Mouse (Mus musculus) testis, postnatal 14 days (tissue): Measurements from ENCODE around the gene Ninl.

Experiments
- DNase-seq: peaks from one replicate; pipeline ENCODE4 v3.0.0; 2021; ENCODE audit warnings: low spot score

Ninl gene

DNA sequence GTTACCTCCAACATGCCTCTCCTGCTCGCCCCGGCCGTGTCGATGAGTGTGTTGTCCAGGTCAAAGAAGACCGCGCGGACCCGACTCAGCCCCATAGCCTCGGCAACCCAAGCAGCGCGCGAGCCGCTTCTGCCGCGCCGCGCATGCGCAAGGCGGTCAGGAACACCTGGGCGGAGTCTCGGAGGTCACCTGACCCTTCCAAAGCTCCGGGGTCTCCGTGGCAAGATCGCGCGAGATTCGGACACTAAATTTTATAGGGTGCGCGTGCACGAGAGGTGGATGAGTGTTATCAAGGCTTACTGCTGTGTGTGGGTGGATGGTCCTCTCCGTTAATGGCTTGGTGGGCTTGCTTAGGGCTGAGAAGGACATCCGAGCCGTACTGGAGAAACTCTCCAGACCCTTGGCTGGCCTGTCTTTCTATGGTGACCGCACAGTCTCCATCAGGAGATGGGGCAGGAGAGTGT, at the start of gene Ninl, which contains the start of gene Nanp:
Gene Ninl, minus strand, starts transcription at position 151 of the 464 bp plus-strand sequence.
Gene Nanp, minus strand, starts transcription at position 167 of the 464 bp plus-strand sequence.
- DNase-seq, result peak; percentile 95

DNA sequence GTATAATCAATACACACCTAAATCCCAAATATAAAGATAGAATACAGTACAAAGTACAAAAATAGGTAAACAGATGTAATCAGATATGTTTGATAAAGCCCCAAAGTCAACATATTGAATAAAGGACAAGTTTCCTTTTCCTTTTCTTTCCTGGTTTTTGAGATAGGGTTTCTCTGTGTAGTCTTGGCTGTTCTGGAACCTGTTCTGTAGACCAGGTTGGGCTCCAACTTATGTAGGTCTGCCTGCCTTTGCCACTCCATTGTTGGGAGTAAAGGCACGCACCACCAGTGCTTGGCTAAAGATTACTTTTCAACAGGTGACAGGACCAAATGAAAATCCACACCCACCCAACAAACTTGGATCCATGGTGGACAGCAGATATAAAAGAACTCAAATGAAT, 17.5 kb upstream of the Ninl start:
- no peak for DNase-seq

DNA sequence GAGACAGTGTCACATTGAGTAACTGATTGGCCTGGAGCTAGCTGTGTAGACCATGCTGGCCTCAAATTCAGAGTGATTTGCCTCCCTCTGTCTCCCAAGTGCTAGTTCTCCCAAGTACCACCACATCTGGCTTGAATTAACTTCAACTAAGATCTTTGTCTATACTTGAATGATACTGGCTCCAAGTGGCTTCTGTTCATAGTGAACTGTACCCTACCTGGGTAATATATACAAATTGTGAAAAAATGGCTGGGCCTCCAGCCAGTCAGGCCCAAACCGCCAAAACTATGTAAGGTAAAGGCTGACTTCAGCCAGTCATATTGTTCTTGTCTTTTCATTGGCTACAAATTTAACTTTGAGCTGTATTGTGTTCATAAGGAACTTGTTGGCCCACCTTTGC, 1.2 kb upstream of the Ninl start:
- no peak for DNase-seq

DNA sequence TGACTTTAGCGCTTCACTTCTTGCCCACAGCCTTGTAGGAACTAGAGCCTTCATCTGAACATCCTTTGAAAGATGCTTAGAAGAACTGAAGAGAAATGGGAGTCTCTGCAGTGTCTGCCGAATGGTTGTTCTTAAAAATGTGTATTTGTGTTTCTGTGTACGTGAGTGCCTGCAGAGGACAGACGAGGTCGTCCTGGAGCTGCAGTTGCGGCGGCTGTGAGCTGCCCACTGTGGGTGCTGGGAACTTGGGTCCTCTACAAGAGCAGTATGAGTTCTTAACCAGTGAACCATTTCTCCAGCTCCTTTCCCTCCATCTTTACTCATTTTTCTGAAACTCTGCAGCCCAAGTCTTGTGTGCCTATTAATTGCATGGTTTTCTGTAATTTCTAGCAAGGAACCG, 544 bp upstream of the Ninl start:
- DNase-seq, result peak; percentile 11

DNA sequence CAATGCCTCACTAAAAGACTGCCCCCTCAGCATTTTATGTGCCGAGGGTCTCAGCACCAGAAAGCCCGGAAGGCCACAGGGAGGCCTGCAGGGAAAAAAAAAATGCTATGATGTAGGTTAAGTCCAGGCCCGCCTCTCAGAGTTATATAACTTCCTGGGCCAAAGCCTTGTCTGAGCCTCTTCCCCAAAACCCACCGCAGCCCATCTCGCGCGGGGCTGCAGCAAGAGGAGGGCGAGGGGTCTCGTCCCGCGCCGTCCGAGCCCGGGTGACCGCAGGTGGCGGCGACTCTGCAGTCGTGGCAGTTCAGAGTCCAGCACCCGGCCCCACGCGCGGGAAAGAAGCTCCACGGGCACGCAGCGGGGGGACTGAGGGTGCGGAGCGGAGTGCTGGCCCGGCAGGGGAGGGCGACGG, 365 bp downstream of the Ninl start:
- DNase-seq, result no peak

DNA sequence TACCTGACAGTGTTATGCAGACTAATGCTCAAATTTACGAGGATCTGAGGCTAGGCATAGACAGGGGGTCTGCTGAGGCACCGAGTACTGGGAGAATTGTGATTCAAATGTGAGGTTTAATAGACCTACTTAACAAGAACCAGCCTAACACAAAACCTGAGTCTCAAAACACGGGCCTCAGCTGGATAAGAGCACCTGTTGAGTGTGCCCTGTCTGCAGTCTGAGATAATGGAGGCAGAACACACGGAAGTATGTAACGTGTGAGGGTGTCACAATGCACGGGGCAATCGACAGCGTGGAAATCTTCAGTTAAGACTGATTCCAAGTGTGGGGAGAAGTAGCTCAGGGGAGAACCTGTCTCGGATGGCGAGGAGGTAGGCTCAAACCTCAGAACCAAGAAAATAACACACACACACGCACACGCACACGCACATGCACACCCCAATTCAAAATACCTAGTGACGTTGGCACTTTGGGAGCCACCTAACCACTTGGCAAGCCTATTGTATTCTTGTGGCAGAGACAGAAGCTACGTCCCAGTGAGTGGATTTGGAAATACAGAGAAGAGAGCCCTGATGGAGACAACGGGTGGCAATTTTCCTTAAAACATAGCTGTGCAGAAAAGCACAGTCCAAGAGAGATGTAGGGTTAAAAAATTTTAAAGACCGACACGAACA, 1.2 kb downstream of the Ninl start:
- DNase-seq, result no peak

DNA sequence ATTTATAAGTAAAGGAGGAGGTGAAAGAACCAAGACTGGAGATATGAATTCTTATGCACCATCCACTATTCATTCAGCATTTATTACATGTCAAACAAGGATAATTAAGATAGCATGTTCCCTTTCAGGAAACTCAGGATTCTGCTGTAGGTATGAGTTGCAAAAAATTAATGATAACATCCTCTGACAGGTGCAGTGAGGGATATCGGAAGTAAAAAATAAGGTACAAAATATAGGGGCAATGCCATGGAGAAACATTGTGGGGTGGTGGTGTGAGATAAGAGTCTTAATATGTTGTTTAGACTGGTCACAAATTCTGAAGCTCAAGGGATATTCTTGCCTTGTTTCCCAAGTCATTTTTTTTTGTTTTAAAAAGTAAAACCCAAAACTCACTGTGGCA, 1.9 kb downstream of the Ninl start:
- no peak for DNase-seq

DNA sequence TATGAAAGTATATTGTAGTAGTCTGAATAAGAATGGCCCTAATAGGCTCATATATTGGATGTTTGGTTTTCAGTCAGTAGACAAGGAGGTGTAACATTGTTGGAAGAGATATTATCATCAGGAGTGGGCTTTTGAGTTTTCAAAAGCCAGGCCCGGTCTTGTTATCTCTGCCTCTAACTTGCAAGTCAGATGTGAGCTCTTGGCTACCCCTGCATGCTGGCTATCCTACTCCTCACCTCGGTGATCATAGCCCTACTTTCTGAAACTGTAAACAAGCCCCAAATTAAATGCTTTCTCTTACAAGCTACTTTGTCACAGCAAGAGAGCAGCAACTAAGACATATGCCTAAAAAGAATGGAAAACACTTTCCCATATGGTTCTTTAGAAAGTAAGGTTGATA, 2.5 kb downstream of the Ninl start:
- no peak for DNase-seq

DNA sequence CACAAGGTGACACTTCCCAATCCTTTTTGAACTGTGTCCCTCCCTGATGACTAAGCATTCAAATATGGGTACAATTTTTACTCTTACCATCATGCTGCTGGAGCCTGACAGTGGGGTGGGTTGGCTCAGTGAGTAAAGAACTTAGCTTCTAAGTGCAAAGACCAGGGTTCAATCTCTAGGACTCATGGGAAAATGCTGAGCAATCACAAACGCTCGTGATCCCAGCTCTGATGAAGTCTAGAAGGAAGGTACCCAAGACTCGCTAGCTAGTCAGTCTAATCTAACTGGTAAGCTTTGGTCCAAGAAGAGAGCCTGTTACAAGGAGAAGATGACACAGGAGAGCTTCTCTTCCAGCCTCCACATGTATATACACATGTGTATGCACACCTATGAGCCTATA, 4.7 kb downstream of the Ninl start:
- DNase-seq, result no peak

DNA sequence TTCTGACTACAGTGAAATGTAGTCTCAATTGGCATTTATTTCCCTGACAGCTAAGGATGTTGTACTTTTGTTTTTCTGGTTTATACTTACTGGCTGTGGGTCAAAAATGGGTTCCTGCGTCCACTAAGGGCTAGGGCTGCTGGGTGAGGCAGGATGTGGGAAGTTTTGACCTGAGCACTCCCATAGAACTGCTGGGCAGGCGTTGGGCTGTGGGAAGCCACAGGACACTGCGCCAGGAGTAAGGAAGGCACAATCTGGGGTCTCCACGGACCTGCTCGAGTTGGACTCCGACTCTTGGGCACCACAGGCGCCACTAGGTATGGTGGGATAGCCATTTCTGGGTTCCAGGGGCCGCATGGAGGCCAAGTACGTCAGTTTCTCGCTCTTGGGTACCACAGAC, 18.0 kb downstream of the Ninl start:
- DNase-seq, result no peak

DNA sequence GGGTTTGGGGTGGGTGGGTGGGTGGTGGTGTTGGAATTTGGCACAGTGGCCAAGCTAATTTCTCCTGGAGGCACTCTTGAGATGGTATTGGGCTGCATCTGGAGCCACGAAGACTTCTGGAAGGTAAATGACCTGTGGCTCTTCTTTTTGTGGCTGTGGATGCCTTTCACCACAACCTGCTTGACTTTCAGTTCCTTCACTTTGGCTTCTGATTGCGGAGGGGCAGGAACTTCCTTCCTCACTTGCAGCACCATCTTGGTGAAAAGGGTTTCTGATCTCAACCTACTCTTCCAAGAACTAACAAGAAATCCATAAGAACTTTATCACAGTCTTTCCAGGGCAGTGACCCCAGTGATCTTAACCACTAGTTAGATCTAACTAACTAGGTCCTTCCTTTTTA, 23.9 kb downstream of the Ninl start:
- DNase-seq, result no peak

DNA sequence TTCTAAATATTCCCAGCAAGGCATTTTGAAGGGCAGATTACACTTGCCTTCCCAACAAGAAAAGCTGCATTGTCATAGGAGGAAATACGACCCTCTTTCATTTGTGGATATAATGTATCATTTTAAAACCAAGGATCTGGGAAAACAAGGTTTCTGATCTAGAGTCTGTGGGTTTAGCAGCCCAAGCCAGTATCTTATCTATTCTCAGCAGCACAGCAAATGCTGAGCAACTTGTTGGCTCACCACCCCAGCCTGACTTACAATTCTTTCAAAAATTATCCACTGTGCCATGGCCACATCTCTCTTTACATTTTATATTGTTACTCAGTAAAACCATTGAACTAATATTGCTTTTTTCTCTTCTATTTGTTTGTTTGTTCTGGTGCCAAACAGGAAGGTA, 27.9 kb downstream of the Ninl start:
- DNase-seq, result no peak

DNA sequence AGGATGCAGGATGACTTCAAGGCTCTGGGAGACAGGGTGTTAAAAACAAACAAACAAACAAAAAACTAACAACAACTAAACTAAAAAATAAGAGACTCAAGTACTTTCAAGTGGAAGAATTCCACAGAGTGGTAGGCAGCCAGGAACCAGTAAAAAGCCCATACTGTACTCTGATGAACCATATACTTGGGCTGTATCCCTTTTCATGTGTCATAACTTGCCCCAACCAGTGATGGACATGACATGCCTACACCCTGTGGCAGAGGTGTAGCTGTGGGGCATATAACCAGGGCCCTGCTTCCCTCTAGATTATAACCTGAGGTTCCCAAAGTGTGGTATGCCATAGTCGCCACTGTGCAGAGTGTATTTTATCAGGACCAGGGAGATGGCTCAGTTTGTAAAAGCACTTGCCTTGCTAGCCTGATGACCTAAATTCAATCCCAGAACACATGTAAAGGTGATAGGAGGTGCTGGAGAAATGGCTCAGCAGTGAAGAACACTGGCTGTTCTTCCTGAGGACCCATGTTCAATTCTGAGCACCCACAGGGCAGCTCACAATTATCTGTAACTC, 29.6 kb downstream of the Ninl start:
- no peak for DNase-seq

DNA sequence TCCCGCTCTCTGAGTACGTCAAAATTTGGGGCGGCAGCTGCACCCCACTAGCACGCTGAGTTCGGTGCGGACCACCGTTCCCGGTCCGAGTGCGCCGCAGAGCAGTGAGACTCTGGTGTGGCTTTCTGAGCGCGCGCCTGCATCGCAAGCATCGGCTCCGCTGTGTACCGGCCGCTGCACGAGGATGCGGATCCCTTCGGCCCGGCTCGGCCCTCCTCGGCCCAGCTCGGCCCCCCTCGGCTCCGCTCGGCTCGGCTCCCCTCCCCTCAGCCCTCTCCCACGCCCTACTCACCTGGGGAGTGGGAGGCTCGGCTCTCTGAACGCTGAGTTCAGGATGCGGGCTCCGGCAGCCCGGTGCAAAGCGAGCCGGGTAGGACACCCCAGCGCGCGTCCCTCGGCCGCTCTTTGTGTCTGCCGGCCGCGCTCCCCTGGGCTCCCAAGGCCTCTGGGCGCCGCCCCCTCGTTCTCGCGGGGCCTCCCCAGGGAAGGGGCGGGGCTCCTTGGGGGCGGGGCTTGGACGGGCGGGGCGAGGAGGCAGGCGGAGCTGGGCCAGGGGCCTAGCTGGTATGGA, 30.2 kb downstream of the Ninl start:
- peak; percentile 85 for DNase-seq

DNA sequence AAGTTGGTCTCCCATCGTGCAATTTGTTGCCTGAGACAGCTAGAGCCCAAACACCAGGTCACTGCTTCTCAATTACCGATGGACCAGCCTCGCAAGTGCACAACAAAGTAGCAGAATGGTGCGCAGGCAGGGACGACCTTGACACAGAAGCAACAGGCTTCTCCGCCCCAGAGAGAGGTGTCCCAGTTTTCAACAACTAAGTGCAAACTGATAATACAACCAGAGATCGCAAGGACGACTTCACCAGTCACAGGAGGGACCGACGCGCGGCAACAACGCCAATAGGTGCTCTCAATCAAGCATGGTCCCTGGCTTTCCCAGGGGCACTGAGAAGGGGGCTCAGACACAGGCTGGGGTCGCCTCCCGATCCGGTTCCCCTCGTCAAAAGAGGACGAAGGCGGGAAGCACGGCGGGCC, 30.7 kb downstream of the Ninl start:
- DNase-seq, result peak; percentile 80

DNA sequence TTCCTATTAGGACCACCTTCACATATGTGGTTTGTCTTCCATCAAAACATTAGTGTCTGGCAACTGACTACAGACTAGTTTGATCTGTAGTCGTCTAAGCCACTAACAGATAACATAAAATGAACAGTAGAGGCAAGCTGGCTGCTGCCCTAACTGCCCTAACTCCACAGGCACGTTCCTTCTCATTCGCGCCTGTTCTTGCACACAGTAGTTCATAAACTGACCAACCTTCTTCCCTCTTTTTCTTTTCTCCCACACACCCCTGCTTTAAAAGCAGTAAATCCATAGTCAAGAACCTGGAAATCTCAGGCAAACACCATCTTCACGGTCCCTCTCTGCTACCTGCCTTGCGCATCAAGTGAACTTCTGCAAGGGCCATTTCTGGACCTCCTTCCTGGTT, 31.2 kb downstream of the Ninl start:
- no peak for DNase-seq

DNA sequence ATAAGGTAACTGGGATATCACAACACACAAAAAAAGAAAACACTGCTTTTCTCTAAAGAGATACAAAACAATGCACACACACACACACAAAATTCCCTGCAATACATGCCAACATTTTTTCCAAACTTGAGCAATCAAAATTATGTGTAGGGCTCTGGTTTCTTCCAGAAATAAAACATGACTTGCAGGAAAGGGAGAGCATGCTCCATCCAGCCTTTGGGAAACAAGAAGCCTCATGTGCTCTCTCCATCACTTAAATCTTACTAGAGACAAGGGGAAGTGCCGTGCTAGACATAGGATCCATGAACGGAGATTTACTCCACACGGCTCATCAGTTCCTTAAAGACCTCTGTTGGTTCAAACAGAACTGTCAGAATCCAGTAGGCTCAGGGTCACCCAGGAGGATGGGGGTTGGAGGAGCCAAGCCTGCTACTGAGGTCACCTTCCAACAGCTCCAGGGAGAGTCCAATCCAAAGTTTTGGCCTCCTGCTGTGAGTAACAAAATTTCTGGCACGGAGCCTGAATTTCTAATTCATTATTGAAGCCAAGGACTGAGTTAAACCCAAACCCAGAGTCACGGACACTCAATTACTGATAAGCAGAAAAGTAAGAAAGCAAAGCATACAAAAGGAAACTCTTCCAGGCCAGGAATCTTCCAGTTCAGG, 32.8 kb downstream of the Ninl start:
- DNase-seq, result peak; percentile 53

DNA sequence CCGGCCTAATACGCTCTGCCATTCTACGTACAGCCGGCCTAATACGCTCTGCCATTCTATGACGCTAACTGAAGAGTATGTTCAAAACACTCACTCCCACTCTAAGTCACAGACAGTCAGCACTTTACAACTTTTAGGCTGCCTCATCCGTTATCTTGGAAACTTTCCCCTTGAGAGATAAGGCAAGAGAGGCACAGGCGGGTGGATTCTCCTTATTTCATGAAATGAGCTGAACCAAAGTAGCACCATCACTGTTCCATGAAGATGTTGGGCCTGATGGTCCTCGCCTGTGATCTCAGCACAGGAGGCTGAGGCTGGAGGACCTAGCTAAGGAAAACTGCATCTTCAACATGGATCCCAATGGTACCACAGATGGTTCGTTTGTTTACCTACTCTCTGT, 34.8 kb downstream of the Ninl start:
- no peak for DNase-seq

DNA sequence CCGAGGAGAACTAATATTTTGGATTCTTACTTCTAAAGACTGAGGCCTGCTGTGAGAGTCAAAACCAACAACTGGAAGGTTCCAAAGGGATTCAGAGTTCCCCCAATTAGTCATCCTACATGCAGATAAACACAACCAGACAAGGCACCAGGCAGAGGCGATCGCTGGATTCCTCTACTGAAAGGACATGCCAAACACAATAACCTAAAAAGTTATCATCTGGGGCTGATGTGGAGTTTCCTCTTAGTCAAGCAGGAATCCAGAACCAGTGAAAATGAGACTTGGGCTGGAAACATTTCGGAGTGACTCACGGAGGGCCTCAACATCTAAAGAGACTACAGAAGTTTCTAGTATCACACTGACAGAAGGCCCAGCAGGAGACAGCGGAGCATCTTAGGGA, 35.4 kb downstream of the Ninl start:
- DNase-seq, result no peak

DNA sequence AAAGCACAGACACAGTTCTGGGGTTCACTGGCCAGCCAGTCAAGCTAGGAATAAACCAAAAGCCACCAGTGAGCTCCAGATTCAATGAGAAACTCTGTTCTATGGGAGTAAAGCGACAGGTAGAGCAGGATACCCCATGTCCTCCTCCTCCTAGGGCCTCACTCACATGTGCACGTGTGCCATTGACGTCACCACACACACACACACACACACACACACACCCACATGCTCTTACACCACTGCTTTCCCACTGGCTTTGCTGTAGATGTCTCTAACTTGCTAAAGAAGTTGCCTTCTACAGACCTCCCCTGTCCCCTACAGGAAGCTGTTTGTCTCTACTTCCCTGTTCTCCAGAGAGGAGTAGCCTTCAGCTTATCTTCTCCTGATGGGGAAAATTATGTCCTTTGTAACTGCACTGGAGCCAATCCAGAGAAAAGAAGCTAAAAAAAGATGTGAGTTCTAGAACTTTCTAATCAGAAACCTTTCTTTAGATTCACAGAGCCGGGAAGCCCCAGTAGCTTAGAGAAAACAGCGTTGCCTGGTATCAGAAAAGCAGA, 37.5 kb downstream of the Ninl start:
- DNase-seq, result no peak

DNA sequence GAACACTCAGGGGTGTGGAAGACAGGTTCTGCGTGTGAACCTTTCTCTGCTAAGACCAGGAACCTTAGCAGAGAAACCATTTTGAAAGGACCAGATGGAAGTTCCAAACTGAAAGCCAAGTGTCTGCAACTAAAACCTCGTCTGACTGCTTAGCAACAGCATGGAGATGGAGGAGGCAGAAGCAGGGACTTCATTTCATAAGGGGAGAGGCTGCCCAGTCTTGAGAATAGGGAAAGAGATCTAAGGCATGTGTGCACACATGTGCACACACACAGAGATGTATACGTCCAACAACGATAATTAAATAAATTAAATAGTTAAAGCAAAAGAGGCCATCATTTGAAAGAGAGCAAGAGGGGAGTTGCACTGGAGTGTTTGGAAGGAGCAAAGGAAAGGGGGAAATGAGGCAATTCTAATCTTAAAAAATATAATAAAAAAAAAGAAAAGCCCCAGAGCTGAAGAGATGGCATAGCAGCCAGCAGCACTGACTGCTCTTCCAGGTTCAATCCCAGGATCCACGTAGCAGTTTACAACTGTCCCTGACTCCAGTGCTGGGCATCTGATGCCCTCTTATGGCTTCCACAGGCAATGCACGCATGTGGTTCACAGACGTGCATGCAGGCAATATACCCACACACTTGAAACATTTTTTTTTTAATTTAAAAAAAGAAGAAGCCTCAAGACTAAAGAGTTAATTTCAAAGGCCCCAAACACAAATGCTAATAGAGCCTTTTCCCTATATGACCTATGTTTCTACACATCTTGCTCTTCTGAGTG, 38.6 kb downstream of the Ninl start:
- DNase-seq, result no peak

DNA sequence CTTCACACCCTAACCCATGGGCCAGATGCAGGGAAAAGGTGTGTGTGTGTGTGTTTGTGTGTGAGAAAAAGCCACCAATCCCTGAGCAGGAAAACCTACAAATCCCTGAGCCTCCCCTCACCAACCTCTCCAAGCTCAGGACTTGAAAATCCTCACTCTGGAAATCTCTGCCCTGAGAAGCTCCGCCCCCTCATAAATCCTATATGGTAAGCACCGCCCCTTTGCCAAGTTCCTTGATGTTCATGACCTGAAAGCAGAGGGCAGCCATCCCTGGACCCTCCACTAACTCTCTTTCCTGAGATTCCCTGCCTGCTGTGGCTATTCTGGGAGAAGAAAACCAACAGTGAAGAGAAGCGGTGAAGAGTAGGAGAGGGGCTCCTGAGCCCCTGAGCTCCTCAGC, 40.2 kb downstream of the Ninl start:
- no peak for DNase-seq
